Mouse (Mus musculus) gastrocnemius, adult 2 months (tissue): ENCODE measurements at regions not wholly inside any gene's neighbourhood (a gene's known extent, or its start where the extent isn't known, plus 50 kb on each side); places are given as distances from the start of the nearest gene placed in this dataset.

Experiments used
- DNase-seq: peaks from one replicate; pipeline ENCODE4 v3.0.0; 2022
- H3K27ac ChIP-seq: fragments of 200-600 bp; 2 replicates; pipeline ENCODE4 v1.8.1; 2022; ENCODE audit warnings: mild to moderate bottlenecking
- H3K4me3 ChIP-seq: fragments of 200-600 bp; 2 replicates; pipeline ENCODE4 v1.8.1; 2022; ENCODE audit warnings: mild to moderate bottlenecking, moderate library complexity
- CTCF ChIP-seq: fragments of 200-600 bp; IDR thresholded peaks from 2 replicates; pipeline ENCODE4 v1.8.1; 2022; ENCODE audit warnings: antibody characterized with exemption, mild to moderate bottlenecking, moderate library complexity
- intact Hi-C: fragments of 180-260 bp; cut with DNase I; formaldehyde crosslinking; loops from one replicate; pipeline ENCODE4 v1.15.1; 2025

DNA sequence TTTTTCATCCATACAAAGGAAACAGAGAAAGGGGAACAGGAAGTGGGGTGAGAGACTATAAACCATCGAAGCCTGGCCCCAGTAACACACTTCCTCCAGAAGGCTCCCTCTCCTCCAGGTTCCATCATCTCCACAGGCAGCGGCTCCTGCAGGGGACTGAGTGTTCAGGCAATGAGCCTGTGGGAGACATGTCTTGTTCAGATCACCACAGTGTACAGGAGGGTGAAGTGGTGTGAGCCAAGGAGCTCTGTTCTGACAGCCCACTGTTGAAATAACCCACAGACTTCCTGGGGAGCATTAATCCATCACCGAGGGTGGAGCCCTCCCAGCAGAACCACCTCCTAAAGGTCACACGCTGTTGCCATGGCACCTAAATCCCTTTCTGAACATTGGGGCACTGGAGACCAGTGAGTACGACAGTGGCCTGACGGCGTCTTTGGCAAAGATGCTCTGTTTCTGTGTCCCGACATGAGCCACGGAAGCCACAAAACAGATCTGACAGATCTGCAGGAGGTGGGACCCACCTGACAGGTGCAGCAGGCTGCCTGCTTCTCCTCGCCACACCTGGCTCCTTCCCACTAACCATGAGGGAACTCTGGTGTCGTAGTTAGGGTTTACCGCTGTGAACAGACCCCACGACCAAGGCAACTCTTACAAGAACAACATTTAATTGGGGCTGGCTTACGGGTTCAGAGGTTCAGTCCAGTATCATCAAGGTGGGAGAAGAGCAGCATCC is 60.9 kb downstream of the Psmg1 start:
- intact Hi-C loops: no loop called here
- no peak for TF ChIP-seq CTCF
- Histone ChIP-seq H3K27ac (no peak overlapping the region), H3K4me3 (no peak overlapping the region)
- DNase-seq: no peak

DNA sequence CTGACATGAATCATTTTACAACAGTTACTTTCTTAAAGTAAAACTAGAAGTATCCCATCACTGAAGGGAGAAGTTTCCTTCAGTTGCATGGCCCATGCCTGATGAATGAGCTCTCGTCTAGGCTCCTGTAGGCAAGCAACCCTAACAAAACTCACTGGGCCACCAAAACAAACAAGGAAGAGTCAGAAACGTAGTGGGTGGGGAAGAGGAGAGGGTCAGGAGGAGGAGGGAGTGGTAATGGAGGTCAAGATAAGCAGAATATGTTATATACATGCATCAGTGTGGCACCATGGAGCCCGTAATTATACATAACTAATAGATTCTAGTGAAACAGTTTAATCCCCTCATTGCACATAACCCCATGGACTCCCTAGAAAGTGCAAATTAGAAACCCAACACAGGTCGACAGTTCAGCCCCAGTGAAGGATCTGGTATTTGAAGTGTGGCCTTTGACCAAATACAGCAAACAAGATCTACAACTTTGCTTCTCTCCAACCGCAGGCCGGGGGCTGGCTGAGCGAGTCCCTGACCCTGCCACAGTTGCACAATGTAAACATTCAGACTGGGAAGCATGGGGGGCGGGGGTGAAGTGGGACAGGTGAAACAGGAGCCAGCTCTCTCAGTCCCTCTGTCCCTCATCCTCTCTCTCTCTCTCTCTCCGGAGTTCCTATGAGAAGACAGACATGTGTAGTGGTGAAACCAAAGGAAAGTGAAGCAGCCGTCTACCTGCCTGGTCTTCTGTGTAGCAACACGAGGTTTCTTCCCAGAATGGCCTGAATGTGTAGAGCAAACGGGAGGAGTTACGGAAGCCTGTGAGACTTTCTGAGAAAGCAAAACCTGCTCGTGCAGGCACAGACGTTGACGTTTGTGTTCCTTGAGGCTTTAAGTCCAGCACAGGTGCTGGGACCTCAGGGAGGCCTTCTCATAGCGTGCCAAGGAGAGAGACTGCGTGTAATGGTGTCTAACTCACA is 62.2 kb downstream of the Psmg1 start:
- no peak overlapping the region for H3K4me3 ChIP-seq
- no peak for TF ChIP-seq CTCF
- intact Hi-C loops: no loop called here
- H3K27ac ChIP-seq: no peak overlapping the region
- no peak for DNase-seq

GRCm38 (mm10) chr16:95926558-95926957 is 64.2 kb downstream of the Psmg1 start:
- Histone ChIP-seq H3K27ac (no peak overlapping the region), H3K4me3 (no peak overlapping the region)
- intact Hi-C loops: no loop called here
- no peak for DNase-seq
- TF ChIP-seq CTCF: no peak

GRCm38 (mm10) chr16:95924716-95925115 is 66.0 kb downstream of the Psmg1 start:
- no peak overlapping the region for H3K27ac ChIP-seq
- TF ChIP-seq CTCF: no peak
- H3K4me3 ChIP-seq: no peak overlapping the region
- intact Hi-C loops: no loop called here
- DNase-seq: no peak

DNA sequence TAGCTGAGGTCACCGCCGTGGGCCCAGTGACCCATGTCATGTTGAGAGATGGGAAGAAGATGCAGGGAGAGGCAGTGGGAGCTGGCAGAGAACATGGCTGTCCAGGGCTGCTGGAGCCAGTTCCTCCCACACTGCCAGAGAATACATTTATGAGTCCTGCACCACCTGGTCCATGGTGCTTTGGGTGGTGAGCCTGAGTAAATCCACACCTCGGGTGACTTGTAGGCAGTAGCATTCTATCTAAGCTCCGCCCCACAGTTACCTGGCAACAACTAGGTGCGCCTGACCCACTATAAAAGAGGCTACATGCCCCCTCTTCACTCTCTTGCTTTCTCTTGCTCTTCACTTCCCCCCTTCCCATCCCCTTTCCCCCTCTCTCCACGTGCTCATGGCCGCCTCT is 66.8 kb downstream of the Psmg1 start:
- no peak for TF ChIP-seq CTCF
- DNase-seq: no peak
- H3K27ac ChIP-seq: no peak overlapping the region
- intact Hi-C loops: no loop called here
- no peak overlapping the region for H3K4me3 ChIP-seq

DNA sequence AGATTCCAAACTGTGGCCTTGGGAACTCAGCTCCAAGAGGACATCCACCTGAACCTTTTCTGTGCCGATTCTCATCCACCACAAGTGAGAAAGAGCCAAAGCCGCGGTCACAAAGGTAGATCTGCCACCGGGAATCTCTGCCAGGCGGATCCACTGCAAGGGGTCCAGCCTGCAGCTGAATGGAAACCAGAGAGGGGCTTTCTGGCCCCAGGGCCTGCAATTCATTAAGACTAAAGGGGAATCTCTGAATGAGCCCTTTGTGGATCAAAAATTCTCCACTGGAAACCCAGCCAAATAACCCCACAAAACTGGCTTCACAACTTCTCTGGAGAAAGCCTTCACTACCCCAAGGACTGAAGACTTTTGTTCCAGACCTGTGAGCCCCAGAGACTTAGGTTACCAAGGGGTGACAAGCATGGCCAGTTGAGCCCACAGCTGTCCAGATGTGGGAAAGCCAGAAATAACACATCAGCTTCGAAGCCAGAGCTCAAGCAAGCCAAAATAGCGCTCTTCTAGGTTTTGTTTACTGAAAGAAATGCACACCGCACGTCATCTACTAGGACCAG is 68.3 kb downstream of the Psmg1 start:
- DNase-seq: no peak
- no peak for TF ChIP-seq CTCF
- no peak overlapping the region for H3K27ac ChIP-seq
- intact Hi-C loops: no loop called here
- H3K4me3 ChIP-seq: no peak overlapping the region

- TF ChIP-seq CTCF: no peak
- no peak overlapping the region for H3K4me3 ChIP-seq
- no peak overlapping the region for H3K27ac ChIP-seq
- no peak for DNase-seq
- intact Hi-C loops: no loop called here
Measured at GRCm38 (mm10) chr16:95921169-95921568, 69.6 kb downstream of the Psmg1 start.

GRCm38 (mm10) chr16:95918651-95919425 is 71.9 kb downstream of the Psmg1 start:
- H3K27ac ChIP-seq: no peak overlapping the region
- TF ChIP-seq CTCF: no peak
- intact Hi-C loops: no loop called here
- no peak overlapping the region for H3K4me3 ChIP-seq
- DNase-seq: no peak

GRCm38 (mm10) chr16:95917635-95918407 is 72.9 kb downstream of the Psmg1 start:
- DNase-seq: no peak
- intact Hi-C loops: no loop called here
- H3K27ac ChIP-seq: no peak overlapping the region
- H3K4me3 ChIP-seq: no peak overlapping the region
- TF ChIP-seq CTCF: no peak

DNA sequence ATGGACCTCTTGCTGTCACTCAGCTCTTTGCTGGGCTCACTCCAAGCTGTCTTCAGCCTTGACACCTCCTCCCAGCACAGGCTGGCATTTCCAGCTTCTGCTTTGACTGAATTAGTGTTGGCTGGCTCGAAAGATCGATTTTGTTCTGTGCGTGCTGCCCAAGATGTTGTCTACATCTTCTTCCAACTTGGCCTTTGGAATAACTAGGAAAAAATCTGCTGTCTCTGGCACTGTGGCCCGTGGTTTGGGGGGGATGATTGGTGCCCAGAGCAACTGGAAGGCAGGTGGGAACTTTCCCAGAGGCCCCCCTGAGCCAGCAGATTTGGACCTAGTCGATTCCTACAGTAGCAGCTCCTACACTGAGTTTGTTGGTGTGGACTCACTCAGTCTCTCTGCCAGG is 76.9 kb downstream of the Psmg1 start:
- H3K27ac ChIP-seq: no peak overlapping the region
- no peak for DNase-seq
- intact Hi-C loops: no loop called here
- TF ChIP-seq CTCF: no peak
- no peak overlapping the region for H3K4me3 ChIP-seq

DNA sequence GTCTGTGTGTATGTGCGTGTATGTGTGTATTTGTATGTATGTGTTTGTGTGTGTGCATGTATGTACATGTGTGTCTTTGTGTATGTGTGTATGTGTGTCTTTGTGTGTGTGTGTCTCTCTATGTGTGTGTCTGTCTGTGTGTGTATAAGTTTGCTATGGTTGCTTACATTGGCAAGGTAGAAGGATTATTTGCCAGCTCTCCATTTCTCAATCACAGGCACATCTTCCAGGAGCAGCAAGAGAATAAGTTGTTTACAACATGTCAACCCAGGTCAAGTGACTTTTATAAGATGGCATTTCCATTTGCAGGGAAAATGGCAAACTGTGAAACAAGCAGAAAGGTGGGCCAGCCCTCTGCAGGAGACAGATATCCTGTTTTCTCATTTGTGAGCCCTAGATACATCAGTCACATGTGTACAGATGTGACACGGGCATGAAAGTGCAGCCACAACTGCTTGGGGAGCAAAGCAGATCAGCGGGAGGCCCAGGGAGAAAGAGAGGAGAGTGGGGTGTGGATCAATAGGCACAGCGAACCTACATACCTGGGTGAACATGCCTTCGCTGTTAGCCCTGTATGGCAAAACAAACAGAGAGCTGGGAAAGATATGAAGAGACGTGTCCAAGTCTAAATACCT is 86.1 kb downstream of the Psmg1 start:
- DNase-seq: no peak
- Histone ChIP-seq H3K27ac (no peak overlapping the region), H3K4me3 (no peak overlapping the region)
- intact Hi-C loops: no loop called here
- no peak for TF ChIP-seq CTCF
